ENCODE assay signal across 10 mouse cellular contexts in genomic region chr4:81332901-81333627, GRCm38 (mm10).
DNase-seq lines count a peak whose midpoint lies in the region; ATAC-seq lines count a peak whose summit lies in the region.
"Had no signal": no experiment of that assay in that cellular context is flagged by ENCODE, and none has a peak within 500 bp of the region (broad histone marks: within the 10 kb centered on the region; RNA-seq: fewer than 3 reads in every experiment).

No protein-coding gene starts in this region.

- H3K27me3 ChIP-seq in heart, embryonic 12.5 days (replicated peaks): no peaks in the 10 kb centered on the region
- no peaks in the 10 kb centered on the region for H3K27me3 ChIP-seq in forebrain, embryonic 12.5 days
- no peaks in the 10 kb centered on the region for H3K27me3 ChIP-seq in midbrain, embryonic 16.5 days (ENCODE audit: control insufficient read depth, insufficient read depth, low read depth, low read length)

- H3K9me3 ChIP-seq in heart, embryonic 12.5 days (replicated peaks): no peaks in the 10 kb centered on the region
- no peaks in the 10 kb centered on the region for H3K9me3 ChIP-seq in forebrain, embryonic 12.5 days
- no peaks in the 10 kb centered on the region for H3K9me3 ChIP-seq in midbrain, embryonic 16.5 days (replicated peaks; ENCODE audit: control insufficient read depth, low read length, poor library complexity, severe bottlenecking)

- H3K9ac ChIP-seq in heart, embryonic 12.5 days: no peak overlapping the region
- H3K9ac ChIP-seq in forebrain, embryonic 12.5 days: no peak overlapping the region
- H3K9ac ChIP-seq in midbrain, embryonic 16.5 days (ENCODE audit: low read depth, low read length): peak overlapping the region; percentile 32; the same call in 1 of the 2 replicates

- no peaks in the 10 kb centered on the region for H3K4me1 ChIP-seq in heart, embryonic 12.5 days (replicated peaks)
- H3K4me1 ChIP-seq in forebrain, embryonic 12.5 days: peaks cover 19% of the 10 kb centered on the region
- H3K4me1 ChIP-seq in midbrain, embryonic 16.5 days (ENCODE audit: control insufficient read depth, insufficient read depth, low read length): peaks cover 13% of the 10 kb centered on the region

- ATAC-seq in heart, embryonic 12.5 days (ENCODE audit: insufficient number of reproducible peaks, low FRiP score): no peak
- peak; percentile 62 for ATAC-seq in forebrain, embryonic 12.5 days (ENCODE audit: low FRiP score)
- peak; percentile 76 for ATAC-seq in midbrain, embryonic 16.5 days

- no peak overlapping the region for H3K4me3 ChIP-seq in heart, embryonic 12.5 days
- no peak overlapping the region for H3K4me3 ChIP-seq in forebrain, embryonic 12.5 days (replicated peaks)
- H3K4me3 ChIP-seq in midbrain, embryonic 16.5 days (ENCODE audit: low read depth, low read length): no peak overlapping the region

- WGBS in heart, embryonic 12.5 days: 80% methylated on average over 11 of the region's 11 CpGs
- whole genome bisulfite sequencing in forebrain, embryonic 12.5 days: 45% methylated on average over 11 of the region's 11 CpGs
- WGBS in midbrain, embryonic 16.5 days: 28% methylated on average over 11 of the region's 11 CpGs

- H3K36me3 ChIP-seq in heart, embryonic 12.5 days: peaks cover 18% of the 10 kb centered on the region
- H3K36me3 ChIP-seq in forebrain, embryonic 12.5 days (replicated peaks): 0 out of 2 replicates have a peak, but pooled peaks cover 8% of the 10 kb centered on the region
- H3K36me3 ChIP-seq in midbrain, embryonic 16.5 days (ENCODE audit: control insufficient read depth, insufficient read depth, low read length): no peaks in the 10 kb centered on the region

- DNase-seq in heart, adult 11 months: peak; percentile 87
- DNase-seq in layer of hippocampus, adult 9-10 months (ENCODE audit: low spot score): peak; percentile 58
- DNase-seq in adrenal gland, postnatal 36 days: no peak
- no peak for DNase-seq in lung, postnatal 36 days
- DNase-seq in embryo, embryonic 10 days (ENCODE audit: low spot score): no peak
- DNase-seq: B cell, adult 2 months; kidney, adult 9 months had no signal

- no peak overlapping the region for H3K4me2 ChIP-seq in heart, embryonic 12.5 days
- no peak overlapping the region for H3K4me2 ChIP-seq in forebrain, embryonic 12.5 days
- peak overlapping the region; percentile 9 for H3K4me2 ChIP-seq in midbrain, embryonic 16.5 days (ENCODE audit: low read length)

- no peak overlapping the region for H3K27ac ChIP-seq in heart, embryonic 12.5 days (ENCODE audit: poor library complexity, severe bottlenecking)
- H3K27ac ChIP-seq in forebrain, embryonic 12.5 days: peak overlapping the region; percentile 70
- H3K27ac ChIP-seq in midbrain, embryonic 16.5 days (ENCODE audit: low read length): peak overlapping the region; percentile 56

Comparison
In these comparisons a context has a peak if more than half of its experiments do, and no peak if none do; other contexts are left out.
1. DNase-seq: peak in heart, adult 11 months (single experiment) and layer of hippocampus, adult 9-10 months (single experiment); none in adrenal gland, postnatal 36 days (0 of 2), lung, postnatal 36 days (single experiment) and embryo, embryonic 10 days (single experiment).